Mouse (Mus musculus) neural tube, embryonic 10.5 days (tissue): ENCODE measurements at regions not wholly inside any gene's neighbourhood (a gene's known extent, or its start where the extent isn't known, plus 50 kb on each side); places are given as distances from the start of the nearest gene placed in this dataset.

ENCODE experiments used
- DNase-seq: peaks from one replicate; pipeline ENCODE4 v3.0.0-alpha.2; 2017; ENCODE audit warnings: low spot score; ENCODE audit errors: extremely low spot score

- no peak for DNase-seq
These were observed 118.1 kb downstream of the Ets2 start for GRCm38 (mm10) chr16:95820013-95820412.

GRCm38 (mm10) chr16:95815966-95816365, 114.1 kb downstream of the Ets2 start:
- no peak for DNase-seq

- DNase-seq, result no peak
These were observed 113.4 kb downstream of the Ets2 start for GRCm38 (mm10) chr16:95815206-95815731.

- DNase-seq, result no peak
These were observed 112.7 kb downstream of the Ets2 start for GRCm38 (mm10) chr16:95814513-95815118.

- DNase-seq, result no peak
These were observed 109.2 kb downstream of the Ets2 start for GRCm38 (mm10) chr16:95811092-95811491.

GRCm38 (mm10) chr16:95809127-95809876, 107.4 kb downstream of the Ets2 start:
- DNase-seq, result no peak

GRCm38 (mm10) chr16:95806510-95806909, 104.6 kb downstream of the Ets2 start:
- DNase-seq, result no peak

- DNase-seq, result no peak
These were observed 102.3 kb downstream of the Ets2 start for GRCm38 (mm10) chr16:95804199-95804598.

GRCm38 (mm10) chr16:95802641-95803040, 100.8 kb downstream of the Ets2 start:
- no peak for DNase-seq

- DNase-seq, result no peak
These were observed 100.3 kb downstream of the Ets2 start for GRCm38 (mm10) chr16:95802207-95802606.

- DNase-seq, result no peak
These were observed 99.1 kb downstream of the Ets2 start for GRCm38 (mm10) chr16:95800911-95801442.

- DNase-seq, result no peak
These were observed 96.7 kb downstream of the Ets2 start for GRCm38 (mm10) chr16:95798582-95798981.

GRCm38 (mm10) chr16:95798099-95798498, 96.2 kb downstream of the Ets2 start:
- no peak for DNase-seq

GRCm38 (mm10) chr16:95797141-95797540, 95.3 kb downstream of the Ets2 start:
- no peak for DNase-seq

GRCm38 (mm10) chr16:95794876-95795275, 93.0 kb downstream of the Ets2 start:
- no peak for DNase-seq

- no peak for DNase-seq
These were observed 92.4 kb downstream of the Ets2 start for GRCm38 (mm10) chr16:95794281-95794727.

GRCm38 (mm10) chr16:95790691-95791090, 88.8 kb downstream of the Ets2 start:
- DNase-seq, result no peak

GRCm38 (mm10) chr16:95789548-95789947, 87.7 kb downstream of the Ets2 start:
- no peak for DNase-seq

- DNase-seq, result no peak
These were observed 79.8 kb downstream of the Ets2 start for GRCm38 (mm10) chr16:95781681-95782080.

GRCm38 (mm10) chr16:95780431-95780830, 78.6 kb downstream of the Ets2 start:
- DNase-seq, result no peak

GRCm38 (mm10) chr16:95778845-95779722, 77.2 kb downstream of the Ets2 start:
- DNase-seq, result no peak
